Mouse (Mus musculus) erythroblast, embryonic 14.5 days (primary cell): ENCODE measurements at regions not wholly inside any gene's neighbourhood (a gene's known extent, or its start where the extent isn't known, plus 50 kb on each side); places are given as distances from the start of the nearest gene placed in this dataset.

Source experiments
- H3K27me3 ChIP-seq: 2 replicates; pipeline ENCODE4 v1.6.1; 2012; ENCODE audit warnings: inconsistent platforms; ENCODE audit not compliant: control insufficient read depth
- H3K36me3 ChIP-seq: 2 replicates; pipeline ENCODE4 v1.6.1; 2012; ENCODE audit warnings: mild to moderate bottlenecking, inconsistent platforms; ENCODE audit not compliant: control insufficient read depth
- H3K4me1 ChIP-seq: 2 replicates; pipeline ENCODE4 v1.6.1; 2012; ENCODE audit warnings: inconsistent platforms; ENCODE audit not compliant: control insufficient read depth
- H3K4me3 ChIP-seq: replicated peaks from 2 replicates; pipeline ENCODE3; 2012; ENCODE audit warnings: moderate library complexity, mild to moderate bottlenecking, inconsistent platforms
- H3K9me3 ChIP-seq: 2 replicates; pipeline ENCODE4 v1.6.1; 2012; ENCODE audit warnings: low read length, inconsistent platforms, mixed read lengths; ENCODE audit not compliant: control insufficient read depth
- GATA1 ChIP-seq: IDR thresholded peaks from 2 replicates; pipeline ENCODE4 v1.6.1; 2012; ENCODE audit warnings: low read length, inconsistent platforms, mixed read lengths
- TAL1 ChIP-seq: IDR thresholded peaks from 3 replicates; pipeline ENCODE4 v1.6.1; 2012; ENCODE audit warnings: low read length, inconsistent platforms, mixed read lengths

GRCm38 (mm10) chr2:178587134-178587636, 156.9 kb downstream of the Cdh26 start:
- Histone ChIP-seq H3K4me1 (no peaks in the 10 kb centered on the region), H3K9me3 (no peaks in the 10 kb centered on the region; the same call in 1 of the 2 replicates), H3K4me3 (no peak overlapping the region), H3K27me3 (no peaks in the 10 kb centered on the region), H3K36me3 (no peaks in the 10 kb centered on the region)
- TF ChIP-seq GATA1 (no peak), TAL1 (no peak)

- Histone ChIP-seq H3K36me3 (no peaks in the 10 kb centered on the region), H3K27me3 (no peaks in the 10 kb centered on the region), H3K4me3 (no peak overlapping the region), H3K4me1 (no peaks in the 10 kb centered on the region), H3K9me3 (peaks cover 5% of the 10 kb centered on the region; the same call in 1 of the 2 replicates)
- TF ChIP-seq TAL1 (no peak), GATA1 (no peak)
Measured at GRCm38 (mm10) chr2:178593743-178594142, 163.4 kb downstream of the Cdh26 start.

DNA sequence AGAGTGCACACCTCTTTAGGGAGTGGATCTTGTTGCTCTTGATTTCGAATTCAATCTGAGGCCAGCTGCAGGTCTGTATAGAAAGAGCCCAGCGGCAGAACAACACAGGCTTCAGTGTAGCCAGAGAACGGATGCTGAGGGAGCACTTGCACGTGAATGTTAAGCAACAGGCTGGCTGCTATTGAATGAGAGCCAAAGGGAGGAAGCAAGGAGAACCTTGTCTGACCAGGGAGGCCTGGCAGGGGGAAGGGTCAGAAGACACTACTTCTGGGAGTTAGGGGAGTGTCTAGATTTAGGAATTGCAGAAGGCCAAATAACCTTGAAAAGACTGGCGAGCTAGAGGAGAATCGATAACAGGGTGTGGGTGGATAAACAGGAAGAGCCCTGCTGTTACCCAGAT, 163.8 kb downstream of the Cdh26 start:
- TF ChIP-seq TAL1: no peak
- no peak for TF ChIP-seq GATA1
- Histone ChIP-seq H3K9me3 (peaks cover 8% of the 10 kb centered on the region; the same call in 1 of the 2 replicates), H3K27me3 (no peaks in the 10 kb centered on the region), H3K4me3 (no peak overlapping the region), H3K36me3 (no peaks in the 10 kb centered on the region), H3K4me1 (no peaks in the 10 kb centered on the region)

GRCm38 (mm10) chr2:178596312-178597083, 166.2 kb downstream of the Cdh26 start:
- TF ChIP-seq GATA1 (no peak), TAL1 (no peak)
- peaks cover 8% of the 10 kb centered on the region; the same call in 1 of the 2 replicates for H3K9me3 ChIP-seq
- H3K36me3 ChIP-seq: no peaks in the 10 kb centered on the region
- no peaks in the 10 kb centered on the region for H3K27me3 ChIP-seq
- no peaks in the 10 kb centered on the region for H3K4me1 ChIP-seq
- H3K4me3 ChIP-seq: no peak overlapping the region

- H3K27me3 ChIP-seq: no peaks in the 10 kb centered on the region
- H3K4me1 ChIP-seq: no peaks in the 10 kb centered on the region
- H3K9me3 ChIP-seq: peaks cover 10% of the 10 kb centered on the region; the same call in 1 of the 2 replicates
- TF ChIP-seq TAL1 (no peak), GATA1 (no peak)
- H3K4me3 ChIP-seq: no peak overlapping the region
- no peaks in the 10 kb centered on the region for H3K36me3 ChIP-seq
Measured at GRCm38 (mm10) chr2:178597084-178597470, 166.7 kb downstream of the Cdh26 start.

- Histone ChIP-seq H3K27me3 (no peaks in the 10 kb centered on the region), H3K4me1 (no peaks in the 10 kb centered on the region), H3K4me3 (no peak overlapping the region), H3K9me3 (peaks cover 10% of the 10 kb centered on the region; the same call in 1 of the 2 replicates), H3K36me3 (no peaks in the 10 kb centered on the region)
- TF ChIP-seq TAL1 (no peak), GATA1 (no peak)
Measured at GRCm38 (mm10) chr2:178598371-178598770, 168.0 kb downstream of the Cdh26 start.

DNA sequence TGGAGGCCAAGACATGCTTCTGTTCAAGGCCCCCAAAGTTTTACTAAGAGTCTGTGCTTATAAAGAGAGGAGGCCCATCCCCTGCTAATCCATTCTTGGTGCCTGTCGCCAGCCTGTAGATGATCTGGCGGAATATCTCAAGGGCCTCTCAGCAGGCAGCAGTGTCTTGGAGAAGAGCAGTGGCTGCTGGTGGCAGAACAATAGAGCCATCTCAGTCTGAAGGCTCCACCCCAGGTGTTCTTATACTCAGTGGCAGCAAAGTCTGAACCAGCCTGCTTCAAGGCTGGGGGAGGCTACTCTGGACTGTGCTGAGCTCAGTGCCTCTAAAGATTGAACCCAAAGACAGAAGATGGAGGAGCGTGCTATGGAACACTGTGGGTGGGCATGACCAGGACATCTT, 168.5 kb downstream of the Cdh26 start:
- TF ChIP-seq GATA1: no peak
- TF ChIP-seq TAL1: no peak
- no peak overlapping the region for H3K4me3 ChIP-seq
- H3K36me3 ChIP-seq: no peaks in the 10 kb centered on the region
- H3K9me3 ChIP-seq: peaks cover 10% of the 10 kb centered on the region; the same call in 1 of the 2 replicates
- H3K4me1 ChIP-seq: no peaks in the 10 kb centered on the region
- H3K27me3 ChIP-seq: no peaks in the 10 kb centered on the region

DNA sequence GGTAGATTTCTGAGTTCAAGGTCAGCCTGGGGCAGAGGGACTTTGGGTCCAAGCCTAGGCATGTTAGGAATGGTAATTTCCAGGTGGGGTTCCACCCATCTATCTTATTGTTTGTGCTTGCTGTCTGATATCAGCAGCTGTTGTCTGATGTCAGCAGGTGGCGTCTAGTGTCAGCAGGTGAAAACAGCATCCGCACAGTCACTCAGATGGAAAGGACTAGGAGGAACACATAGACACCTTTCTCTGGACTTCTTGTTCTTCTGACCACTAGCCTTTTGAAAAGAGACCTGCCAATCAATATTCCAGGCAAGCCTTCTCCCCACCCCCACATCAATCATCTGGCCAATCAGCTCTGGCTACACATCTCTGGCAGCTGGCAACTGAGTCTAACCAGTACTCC, 173.1 kb downstream of the Cdh26 start:
- Histone ChIP-seq H3K36me3 (no peaks in the 10 kb centered on the region), H3K27me3 (no peaks in the 10 kb centered on the region), H3K4me3 (no peak overlapping the region), H3K4me1 (no peaks in the 10 kb centered on the region), H3K9me3 (peaks cover 6% of the 10 kb centered on the region; the same call in 1 of the 2 replicates)
- TF ChIP-seq TAL1 (no peak), GATA1 (no peak)

DNA sequence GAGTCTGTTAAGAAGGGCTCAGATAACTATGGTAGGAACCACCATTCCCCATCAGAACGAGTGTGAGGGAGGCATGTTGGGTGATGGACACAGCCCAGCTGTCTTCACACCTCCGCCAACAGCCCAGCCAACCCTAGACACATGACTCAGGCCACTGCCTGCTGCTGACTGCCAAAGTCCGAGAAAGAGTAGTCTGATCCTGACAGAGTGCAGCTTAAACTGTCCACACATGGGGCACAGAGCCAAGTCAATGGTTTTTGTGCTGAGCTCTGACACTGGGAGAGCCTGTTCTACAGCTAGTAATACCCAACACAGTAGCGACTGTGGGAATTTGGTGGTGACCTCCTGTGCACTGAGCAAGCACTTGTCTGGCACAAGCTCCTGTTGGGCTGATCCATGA, 176.4 kb downstream of the Cdh26 start:
- Histone ChIP-seq H3K9me3 (0 out of 2 replicates have a peak, but pooled peaks cover 2% of the 10 kb centered on the region), H3K36me3 (no peaks in the 10 kb centered on the region), H3K4me1 (no peaks in the 10 kb centered on the region), H3K27me3 (no peaks in the 10 kb centered on the region), H3K4me3 (no peak overlapping the region)
- no peak for TF ChIP-seq TAL1
- no peak for TF ChIP-seq GATA1
